Mouse (Mus musculus): ENCODE data around the gene Dazap2. TPM values are rescaled to one million over a fixed set of nuclear protein-coding genes. Genes with fewer than 3 reads are reported as not detected.

Dazap2 gene
- polyA plus RNA-seq, 1 experiment = 130 TPM

DNA sequence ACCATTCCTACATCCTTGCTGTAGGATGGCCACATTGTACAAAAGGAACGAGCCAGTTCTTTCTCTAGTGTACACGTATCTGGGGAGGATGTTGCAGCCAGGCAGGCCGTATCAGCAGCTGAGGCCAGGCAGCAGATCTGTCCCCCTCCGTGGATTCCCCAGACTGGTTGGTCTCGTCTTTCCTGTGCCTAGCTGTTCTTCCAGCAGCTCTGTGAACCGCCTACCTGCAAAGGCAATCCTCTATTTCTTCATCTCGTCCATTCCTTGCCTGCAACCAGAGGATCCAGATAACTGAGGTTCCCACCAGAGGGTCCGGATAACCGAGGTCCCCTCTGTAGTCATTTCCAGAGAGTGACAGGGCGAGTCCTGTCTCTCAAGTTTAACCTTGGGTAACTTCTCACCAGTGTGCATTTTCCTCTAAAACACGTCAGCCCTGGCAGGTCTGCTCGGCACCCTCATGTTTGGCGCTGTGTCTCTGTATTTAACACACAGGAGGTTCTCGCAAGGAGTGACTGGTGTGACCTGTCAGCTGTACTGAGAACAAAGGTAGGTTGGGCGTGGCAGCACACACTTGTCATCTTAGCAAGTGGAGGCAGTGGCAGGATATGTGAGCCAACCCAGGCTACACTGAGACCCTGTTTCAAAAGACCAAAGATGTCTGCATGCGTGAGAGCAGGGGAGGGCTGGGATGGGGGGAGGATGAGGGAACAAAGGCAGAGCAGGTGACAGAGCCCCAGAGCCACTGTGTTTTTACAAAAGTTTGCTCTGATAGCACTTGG lies 25.0 kb downstream of the Dazap2 start:
- Histone ChIP-seq H3K27ac (replicated peaks; ENCODE audit: low read depth, low read length) (no peak overlapping the region), H3K4me1 (ENCODE audit: control insufficient read depth, insufficient read depth, insufficient read length, low read length) (peaks cover 5% of the 10 kb centered on the region; the same call in 1 of the 2 replicates), H3K4me3 (ENCODE audit: insufficient read depth, low read depth, low read length) (no peak overlapping the region)

DNA sequence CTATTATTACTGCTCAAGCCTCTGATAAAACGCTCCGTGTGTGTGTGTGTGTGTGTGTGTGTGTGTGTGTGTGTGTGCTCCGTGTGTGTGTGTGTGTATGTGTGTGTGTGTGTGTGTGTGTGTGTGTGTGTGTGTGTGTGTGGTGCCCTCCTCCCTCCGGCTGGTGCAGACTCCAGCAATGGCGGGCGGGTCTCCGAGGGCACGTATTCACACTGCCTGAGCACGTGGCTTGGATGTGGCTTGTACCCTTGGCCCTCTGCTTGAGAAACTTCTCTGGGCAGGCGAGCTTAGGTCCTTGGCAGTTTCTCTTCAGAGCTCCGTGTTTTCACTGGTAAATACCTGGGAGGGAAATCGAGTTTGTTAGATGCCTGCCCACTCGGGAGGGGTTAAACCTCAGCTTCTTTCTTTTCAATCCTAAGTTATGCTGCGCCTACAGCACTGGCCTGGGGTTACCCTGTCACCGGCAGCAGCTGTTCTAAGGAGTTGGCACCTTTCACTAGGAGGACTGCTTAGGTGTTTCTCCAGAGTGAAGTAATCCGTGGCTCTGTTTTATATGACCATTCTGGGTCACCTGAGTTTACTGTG lies 26.2 kb downstream of the Dazap2 start:
- Histone ChIP-seq H3K4me1 (ENCODE audit: control insufficient read depth, insufficient read depth, insufficient read length, low read length) (no peaks in the 10 kb centered on the region), H3K27ac (replicated peaks; ENCODE audit: low read depth, low read length) (no peak overlapping the region), H3K4me3 (ENCODE audit: insufficient read depth, low read depth, low read length) (no peak overlapping the region)

DNA sequence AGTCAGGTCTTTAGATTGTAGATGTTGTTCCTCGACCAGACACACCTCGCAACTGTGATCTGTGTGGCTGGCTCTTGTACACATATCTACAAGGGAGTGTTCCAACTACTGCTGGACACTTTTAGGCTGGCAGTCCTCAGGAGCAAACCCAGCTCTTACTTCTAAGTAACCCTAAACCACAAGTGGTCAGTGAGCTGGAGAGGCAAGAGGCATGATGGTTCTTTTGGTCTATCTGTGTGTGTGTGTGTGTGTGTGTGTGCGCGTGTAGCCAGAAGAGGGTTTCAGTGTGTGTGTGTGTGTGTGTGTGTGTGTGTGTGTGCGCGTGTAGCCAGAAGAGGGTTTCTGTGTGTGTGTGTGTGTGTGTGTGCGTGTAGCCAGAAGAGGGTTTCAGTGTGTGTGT lies 27.3 kb downstream of the Dazap2 start:
- Histone ChIP-seq H3K4me3 (ENCODE audit: insufficient read depth, low read depth, low read length) (no peak overlapping the region), H3K4me1 (ENCODE audit: control insufficient read depth, insufficient read depth, insufficient read length, low read length) (no peaks in the 10 kb centered on the region), H3K27ac (replicated peaks; ENCODE audit: low read depth, low read length) (no peak overlapping the region)

DNA sequence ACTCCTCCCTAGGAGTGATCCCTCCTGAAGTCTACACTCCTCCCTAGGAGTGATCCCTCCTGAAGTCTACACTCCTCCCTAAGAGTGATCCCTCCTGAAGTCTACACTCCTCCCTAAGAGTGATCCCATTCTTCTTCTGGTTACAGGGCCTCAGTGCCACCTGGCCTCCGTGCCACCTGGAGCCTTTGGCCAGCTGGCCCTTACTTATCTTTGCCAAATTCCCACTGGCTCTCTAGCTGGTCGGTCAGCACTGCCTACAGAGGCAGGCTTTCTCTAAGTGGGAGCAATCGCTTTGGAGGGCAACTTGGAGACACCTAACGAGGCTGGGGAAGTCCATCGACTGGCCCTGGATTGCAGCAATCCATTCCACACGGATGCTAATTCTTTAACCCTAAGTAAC lies 31.0 kb downstream of the Dazap2 start:
- Histone ChIP-seq H3K27ac (replicated peaks; ENCODE audit: low read depth, low read length) (no peak overlapping the region), H3K4me1 (ENCODE audit: control insufficient read depth, insufficient read depth, insufficient read length, low read length) (no peaks in the 10 kb centered on the region), H3K4me3 (ENCODE audit: insufficient read depth, low read depth, low read length) (no peak overlapping the region)

DNA sequence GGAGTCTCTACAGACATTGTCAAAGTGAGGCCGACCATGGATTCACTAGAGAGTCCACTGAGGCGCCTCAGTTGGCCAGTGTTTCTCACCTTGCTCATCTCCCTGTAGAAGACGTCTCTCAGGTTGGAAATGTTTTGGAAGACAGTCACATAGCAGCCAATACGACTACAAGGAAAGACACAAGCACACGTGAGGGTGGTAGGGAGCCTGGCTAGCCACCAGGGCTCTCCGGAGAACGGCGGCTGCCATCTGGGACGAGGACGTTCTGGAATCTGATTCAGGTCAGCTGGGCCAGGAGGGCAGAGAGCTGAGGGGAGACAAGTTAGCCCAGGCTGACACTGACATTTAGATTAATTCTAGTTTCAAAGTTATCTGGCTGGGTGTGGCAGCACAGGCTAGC lies 35.0 kb downstream of the Dazap2 start:
- no peak overlapping the region for H3K4me3 ChIP-seq (ENCODE audit: insufficient read depth, low read depth, low read length)
- no peaks in the 10 kb centered on the region for H3K4me1 ChIP-seq (ENCODE audit: control insufficient read depth, insufficient read depth, insufficient read length, low read length)
- H3K27ac ChIP-seq (replicated peaks; ENCODE audit: low read depth, low read length) = no peak overlapping the region

DNA sequence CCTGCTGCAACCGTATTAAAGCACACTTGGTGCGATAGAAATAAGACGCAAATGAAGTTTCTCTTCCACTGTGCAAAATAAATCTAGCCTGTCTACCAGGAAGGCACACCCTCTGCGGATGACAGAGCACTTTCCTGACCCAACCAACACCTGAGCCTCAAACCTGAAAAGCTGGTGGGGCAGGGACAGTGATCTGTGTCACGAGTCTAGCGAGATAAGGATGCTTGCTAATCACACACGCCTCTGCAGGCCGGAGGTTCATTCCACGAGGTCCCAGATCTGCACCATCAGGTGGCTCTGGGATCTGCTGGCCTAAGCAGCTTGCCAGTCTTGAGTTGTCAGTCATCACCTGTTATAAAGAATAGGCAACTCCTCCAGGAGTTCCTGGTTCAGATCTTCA lies 36.5 kb downstream of the Dazap2 start:
- Histone ChIP-seq H3K4me3 (ENCODE audit: insufficient read depth, low read depth, low read length) (no peak overlapping the region), H3K4me1 (ENCODE audit: control insufficient read depth, insufficient read depth, insufficient read length, low read length) (no peaks in the 10 kb centered on the region), H3K27ac (replicated peaks; ENCODE audit: low read depth, low read length) (no peak overlapping the region)

DNA sequence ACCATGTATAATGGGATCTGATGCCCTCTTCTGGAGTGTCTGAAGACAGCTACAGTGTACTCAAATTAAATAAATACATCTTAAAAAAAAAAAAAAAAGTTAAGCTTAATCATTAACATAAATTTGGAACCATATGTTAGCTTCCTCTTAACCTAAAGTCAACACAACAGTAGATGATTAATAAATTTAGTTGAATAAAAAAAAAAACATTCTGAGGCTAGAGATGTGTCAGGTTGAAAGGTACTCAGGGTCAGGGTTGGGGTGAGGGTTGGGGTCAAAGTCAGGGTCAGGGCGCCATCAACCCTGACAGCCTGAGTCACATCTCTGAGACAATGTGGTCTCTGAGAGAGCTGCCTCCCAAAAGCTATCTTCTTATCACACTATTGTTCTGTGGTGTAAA lies 39.1 kb downstream of the Dazap2 start:
- Histone ChIP-seq H3K27ac (replicated peaks; ENCODE audit: low read depth, low read length) (no peak overlapping the region), H3K4me3 (ENCODE audit: insufficient read depth, low read depth, low read length) (no peak overlapping the region), H3K4me1 (ENCODE audit: control insufficient read depth, insufficient read depth, insufficient read length, low read length) (no peaks in the 10 kb centered on the region)

DNA sequence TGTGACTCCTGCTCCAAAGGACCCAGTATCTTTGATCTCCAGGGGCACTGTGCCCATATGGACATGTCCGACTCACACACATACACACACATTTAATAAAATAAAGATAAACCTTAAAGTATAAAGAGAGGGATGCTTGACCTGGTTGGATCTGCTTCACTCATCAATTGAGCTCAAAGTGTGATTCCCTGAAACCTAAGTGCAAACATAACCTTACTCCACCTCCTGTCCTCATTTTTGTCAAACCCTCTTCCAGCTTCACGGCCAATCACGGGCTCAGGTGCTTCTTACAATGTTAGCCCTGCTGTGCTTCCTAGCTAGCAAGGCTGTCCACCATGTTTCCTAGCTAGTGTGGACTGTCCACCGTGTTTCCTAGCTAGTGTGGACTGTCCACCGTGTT lies 40.1 kb downstream of the Dazap2 start:
- H3K4me3 ChIP-seq (ENCODE audit: insufficient read depth, low read depth, low read length) = no peak overlapping the region
- no peaks in the 10 kb centered on the region for H3K4me1 ChIP-seq (ENCODE audit: control insufficient read depth, insufficient read depth, insufficient read length, low read length)
- H3K27ac ChIP-seq (replicated peaks; ENCODE audit: low read depth, low read length) = no peak overlapping the region

DNA sequence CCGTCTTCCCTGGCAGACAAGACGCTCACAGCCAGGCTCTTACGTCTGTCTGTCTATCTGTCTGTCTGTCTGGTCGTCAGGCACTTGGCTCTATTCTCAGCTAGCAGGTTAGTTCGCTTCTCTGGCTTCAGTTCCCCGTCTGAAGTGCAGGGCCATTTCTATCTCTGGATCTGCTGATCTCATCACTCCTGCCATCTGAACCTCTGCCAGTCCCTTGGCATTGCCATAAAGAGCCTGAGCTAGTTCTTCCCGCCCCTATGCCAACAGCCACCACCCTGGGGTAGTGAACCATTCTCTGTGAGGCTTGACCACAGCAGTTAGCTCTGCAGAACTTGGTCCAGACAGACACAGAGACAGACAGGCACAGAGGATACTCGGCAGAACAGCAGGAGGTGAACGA lies 45.2 kb downstream of the Dazap2 start:
- Histone ChIP-seq H3K4me1 (ENCODE audit: control insufficient read depth, insufficient read depth, insufficient read length, low read length) (no peaks in the 10 kb centered on the region), H3K4me3 (ENCODE audit: insufficient read depth, low read depth, low read length) (no peak overlapping the region), H3K27ac (replicated peaks; ENCODE audit: low read depth, low read length) (no peak overlapping the region)

DNA sequence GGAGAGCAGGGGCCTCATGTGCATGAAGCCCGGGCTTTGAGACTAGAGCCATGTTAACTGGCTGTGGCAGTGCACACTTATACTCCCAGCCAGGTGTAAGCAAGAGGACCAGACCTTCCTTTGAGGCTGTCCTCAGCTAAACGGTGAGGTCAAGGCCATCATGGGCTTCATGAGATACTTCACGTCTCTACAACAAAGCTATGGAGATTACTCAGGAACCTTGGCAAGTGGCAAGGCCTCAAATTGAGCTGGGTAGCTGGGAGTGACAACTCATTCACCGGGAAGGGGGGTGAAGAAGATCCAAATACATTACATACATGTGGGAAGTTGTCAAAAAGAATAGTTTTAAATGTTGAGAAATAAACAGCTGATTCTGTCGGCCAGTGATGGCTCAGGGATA lies 45.7 kb downstream of the Dazap2 start:
- Histone ChIP-seq H3K4me3 (ENCODE audit: insufficient read depth, low read depth, low read length) (no peak overlapping the region), H3K27ac (replicated peaks; ENCODE audit: low read depth, low read length) (no peak overlapping the region), H3K4me1 (ENCODE audit: control insufficient read depth, insufficient read depth, insufficient read length, low read length) (no peaks in the 10 kb centered on the region)

DNA sequence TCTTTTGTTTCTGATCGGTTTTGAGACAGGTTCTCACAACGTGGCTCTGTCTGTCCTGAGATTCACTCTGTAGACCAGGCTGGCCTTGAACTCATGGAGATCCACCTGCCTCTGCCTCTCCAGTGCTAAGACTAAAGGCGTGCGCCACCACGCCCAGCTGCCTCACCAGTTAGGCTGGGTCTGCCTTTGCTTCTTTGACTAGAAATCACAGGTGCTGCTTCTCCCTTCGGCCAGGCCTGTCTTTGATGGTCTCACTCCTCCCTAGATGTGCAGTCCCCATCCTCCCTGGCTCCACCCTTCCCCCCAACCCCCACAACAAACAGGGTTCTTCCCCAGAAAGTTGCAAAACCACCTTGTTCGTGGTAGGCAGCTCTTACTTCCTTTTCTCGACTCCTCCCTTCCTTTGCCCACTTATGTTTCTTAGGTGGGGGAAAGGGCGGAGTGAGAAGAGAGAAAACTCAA lies 49.7 kb downstream of the Dazap2 start:
- Histone ChIP-seq H3K27ac (replicated peaks; ENCODE audit: low read depth, low read length) (no peak overlapping the region), H3K4me1 (ENCODE audit: control insufficient read depth, insufficient read depth, insufficient read length, low read length) (peaks cover 5% of the 10 kb centered on the region; the same call in 1 of the 2 replicates), H3K4me3 (ENCODE audit: insufficient read depth, low read depth, low read length) (no peak overlapping the region)

DNA sequence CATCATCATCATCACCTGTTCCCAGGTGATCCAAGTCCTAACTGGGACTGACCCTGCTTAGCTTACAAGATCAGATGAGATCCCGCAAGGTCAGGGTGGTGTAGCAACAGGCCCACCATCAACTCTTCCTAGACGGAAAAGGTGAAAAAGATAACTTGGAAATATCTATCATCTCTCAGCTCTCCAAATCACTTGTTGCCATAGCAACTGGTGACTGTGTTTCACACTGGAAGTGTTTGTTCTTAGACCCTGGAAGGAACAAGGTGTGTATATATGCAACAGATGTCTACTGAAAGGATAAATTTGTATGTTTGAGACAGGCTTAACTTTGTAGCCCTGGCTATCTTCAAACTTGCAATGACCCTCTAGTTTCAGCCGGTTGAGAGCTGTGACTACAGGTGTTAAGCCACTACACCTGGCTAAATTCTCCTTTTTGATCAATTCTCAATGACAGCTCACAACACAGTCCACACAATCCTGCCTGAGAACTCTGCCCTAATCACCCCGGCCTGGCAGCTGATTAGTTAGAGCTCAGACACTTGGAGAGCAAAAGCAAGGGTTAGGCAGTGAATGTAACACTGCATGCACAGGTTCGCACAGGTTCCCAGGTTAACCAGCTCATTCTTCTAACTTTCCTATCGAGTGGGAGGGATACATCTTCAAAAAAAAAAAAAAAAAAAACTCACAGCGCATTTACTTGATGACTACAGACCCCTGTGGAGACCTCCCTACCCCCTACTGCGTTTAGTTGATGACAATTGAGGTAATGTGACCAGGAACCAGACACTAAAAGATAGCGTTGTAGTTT lies 50.5 kb downstream of the Dazap2 start:
- H3K4me1 ChIP-seq (ENCODE audit: control insufficient read depth, insufficient read depth, insufficient read length, low read length) = peaks cover 5% of the 10 kb centered on the region; the same call in 1 of the 2 replicates
- H3K27ac ChIP-seq (replicated peaks; ENCODE audit: low read depth, low read length) = no peak overlapping the region
- no peak overlapping the region for H3K4me3 ChIP-seq (ENCODE audit: insufficient read depth, low read depth, low read length)

DNA sequence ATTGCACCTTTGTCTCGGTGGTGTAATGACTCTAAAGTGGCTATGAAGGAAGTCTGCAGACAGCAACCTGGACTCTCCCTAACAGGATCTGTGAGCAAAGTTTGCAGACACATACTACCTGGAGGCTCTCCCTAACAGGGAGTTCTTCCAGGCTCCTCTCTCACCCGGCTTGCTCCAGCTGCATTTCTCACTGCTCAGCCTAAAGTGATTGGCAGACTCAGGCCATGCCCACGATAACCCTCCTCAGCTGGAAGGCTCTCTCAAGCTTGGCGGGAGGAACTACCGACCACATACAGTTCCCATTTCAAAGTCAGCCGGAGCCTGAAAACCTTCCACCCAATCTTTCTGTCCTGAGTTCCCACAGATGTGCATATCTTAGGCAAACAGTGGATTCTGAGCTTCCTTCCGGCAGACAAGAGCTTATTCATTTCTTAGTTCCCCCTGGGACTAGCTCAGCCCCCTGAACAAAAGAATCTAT lies 51.1 kb downstream of the Dazap2 start:
- peaks cover 5% of the 10 kb centered on the region; the same call in 1 of the 2 replicates for H3K4me1 ChIP-seq (ENCODE audit: control insufficient read depth, insufficient read depth, insufficient read length, low read length)
- no peak overlapping the region for H3K27ac ChIP-seq (replicated peaks; ENCODE audit: low read depth, low read length)
- H3K4me3 ChIP-seq (ENCODE audit: insufficient read depth, low read depth, low read length) = no peak overlapping the region

DNA sequence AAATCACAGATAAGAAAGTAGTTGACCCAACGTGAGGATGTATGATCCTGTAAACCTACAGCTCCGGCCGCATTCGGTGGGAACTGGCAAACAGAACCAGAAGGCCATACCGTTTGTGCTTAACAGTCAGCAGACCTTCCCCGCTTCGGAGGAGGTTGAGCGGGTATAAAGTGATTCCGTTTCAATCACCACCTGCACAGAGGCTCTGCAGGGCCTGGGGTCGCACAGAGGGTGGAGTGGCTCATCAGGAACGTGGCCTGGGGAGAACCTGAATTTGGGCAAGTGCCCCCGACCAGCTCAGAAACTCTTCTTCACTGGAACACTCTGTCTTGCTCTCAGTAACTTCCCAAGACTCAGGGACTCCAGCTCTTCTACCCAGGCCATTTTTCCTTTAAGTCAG lies 51.7 kb downstream of the Dazap2 start:
- Histone ChIP-seq H3K4me3 (ENCODE audit: insufficient read depth, low read depth, low read length) (no peak overlapping the region), H3K27ac (replicated peaks; ENCODE audit: low read depth, low read length) (peak overlapping the region; percentile 19; the same call in 1 of the 2 replicates), H3K4me1 (ENCODE audit: control insufficient read depth, insufficient read depth, insufficient read length, low read length) (peaks cover 5% of the 10 kb centered on the region; the same call in 1 of the 2 replicates)

DNA sequence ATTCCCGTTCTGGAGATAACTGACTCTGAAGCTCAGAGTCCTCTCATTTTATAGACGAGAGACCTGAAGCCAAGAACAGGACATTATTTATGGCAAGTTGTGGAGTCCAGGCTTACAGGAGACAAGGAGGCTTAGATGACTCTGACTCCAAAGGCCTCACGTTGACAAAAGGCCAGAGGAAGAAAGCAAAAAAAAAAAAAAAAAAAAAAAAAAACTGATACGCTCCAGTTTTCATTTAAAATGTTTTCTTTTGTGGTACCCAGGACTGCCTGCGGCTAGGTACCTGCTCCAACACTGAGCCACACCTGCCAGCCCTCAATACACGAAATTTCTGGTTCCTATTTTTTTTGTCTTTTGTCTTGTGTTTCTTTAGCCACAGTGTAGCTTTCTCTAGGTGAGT lies 52.3 kb downstream of the Dazap2 start:
- Histone ChIP-seq H3K4me1 (ENCODE audit: control insufficient read depth, insufficient read depth, insufficient read length, low read length) (peaks cover 5% of the 10 kb centered on the region; the same call in 1 of the 2 replicates), H3K27ac (replicated peaks; ENCODE audit: low read depth, low read length) (no peak overlapping the region), H3K4me3 (ENCODE audit: insufficient read depth, low read depth, low read length) (no peak overlapping the region)

All from brown adipose tissue, adult 24 weeks (tissue).